Mouse (Mus musculus) 416B (cell line): ENCODE measurements around the gene Eefsec.

ENCODE experiments used
- DNase-seq: peaks from one replicate; pipeline ENCODE4 v3.0.0; 2011; ENCODE audit warnings: low read depth

Eefsec gene

DNA sequence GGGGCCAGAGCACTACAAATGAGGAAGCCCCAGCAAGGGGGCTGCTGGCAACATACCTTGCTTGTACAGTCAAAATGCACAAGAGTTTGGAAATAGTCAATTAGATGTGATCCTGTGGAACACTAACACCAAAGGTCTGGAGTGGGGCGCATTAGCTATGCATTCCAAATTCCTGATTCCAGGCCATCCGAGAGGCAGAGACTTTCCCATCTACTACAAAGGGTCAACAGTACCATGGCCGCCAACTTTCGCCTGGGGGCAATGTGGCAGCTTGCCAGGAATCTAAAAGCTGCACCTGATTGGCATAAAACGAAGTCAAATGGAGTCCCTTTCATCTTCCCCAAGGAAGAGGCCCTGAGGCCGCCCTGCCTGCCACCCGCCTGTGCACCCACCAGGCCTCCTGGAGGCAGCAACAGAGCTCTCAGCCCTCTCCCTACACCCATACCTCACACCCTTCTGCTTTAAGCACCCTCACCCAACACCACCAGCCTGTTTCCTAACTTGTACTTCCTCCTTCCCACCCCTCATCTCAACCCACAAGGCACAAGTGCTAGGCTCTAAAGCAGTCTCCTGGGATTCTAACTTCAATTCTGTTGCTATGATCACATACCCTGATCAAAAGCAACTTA lies 30.1 kb downstream of the Eefsec start:
- DNase-seq: no peak

DNA sequence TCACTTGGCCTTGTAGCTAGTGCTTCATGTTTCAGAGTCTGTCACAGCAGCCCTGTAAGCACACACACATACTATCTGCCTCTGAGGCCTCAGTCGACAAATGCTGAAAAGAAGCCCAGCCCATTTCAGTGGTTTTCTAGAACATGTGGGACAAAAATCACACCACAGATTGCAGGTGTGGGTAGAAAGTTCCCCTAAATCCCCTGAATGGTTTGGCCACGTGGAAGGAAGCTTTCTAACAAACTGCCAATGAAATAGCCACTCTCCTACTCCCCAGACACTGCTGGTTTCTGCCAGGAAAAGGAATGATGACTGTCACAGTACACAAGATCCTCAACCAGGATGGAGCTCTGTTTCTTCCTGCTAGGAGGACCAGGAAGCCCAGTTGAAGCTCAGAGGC lies 33.7 kb downstream of the Eefsec start:
- peak; percentile 35 for DNase-seq

DNA sequence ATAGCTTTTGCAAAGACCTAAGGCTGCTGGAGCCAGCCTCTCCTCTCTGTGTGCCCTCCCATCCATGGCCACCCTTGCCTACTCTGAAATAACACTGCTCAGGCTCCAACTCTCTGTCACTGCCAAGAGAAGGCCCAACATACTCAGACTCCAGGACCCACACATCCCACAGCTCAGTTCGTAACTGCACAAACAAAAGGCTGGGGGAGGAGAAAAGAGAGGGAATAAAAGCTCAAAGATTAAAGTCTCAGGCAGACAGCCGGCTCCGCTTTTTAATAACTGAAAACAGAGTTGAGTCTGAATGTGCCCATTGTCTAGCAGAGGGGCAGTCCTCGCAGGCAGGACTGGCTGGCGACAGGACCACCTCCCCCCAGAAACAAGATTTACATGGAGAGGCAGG lies 36.8 kb downstream of the Eefsec start:
- DNase-seq: no peak

DNA sequence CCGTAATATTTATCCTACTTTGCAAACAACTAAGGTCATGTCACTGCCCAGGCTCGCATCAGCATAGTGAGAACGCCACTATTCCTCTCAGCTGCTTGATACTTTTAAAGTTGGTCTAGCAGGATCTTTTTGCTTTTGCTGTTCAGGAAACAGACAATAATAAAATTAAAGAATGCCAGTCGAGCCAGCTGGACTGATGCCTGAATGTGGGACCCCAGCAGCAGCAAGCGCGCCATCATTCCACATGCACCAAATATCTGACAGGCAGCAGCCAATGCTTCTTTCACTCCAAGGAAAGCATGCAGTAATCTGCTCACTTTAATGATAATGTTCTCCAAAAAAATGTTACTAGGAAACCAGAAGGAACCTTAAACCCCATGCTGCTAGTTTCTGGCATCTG lies 45.9 kb downstream of the Eefsec start:
- DNase-seq: no peak

DNA sequence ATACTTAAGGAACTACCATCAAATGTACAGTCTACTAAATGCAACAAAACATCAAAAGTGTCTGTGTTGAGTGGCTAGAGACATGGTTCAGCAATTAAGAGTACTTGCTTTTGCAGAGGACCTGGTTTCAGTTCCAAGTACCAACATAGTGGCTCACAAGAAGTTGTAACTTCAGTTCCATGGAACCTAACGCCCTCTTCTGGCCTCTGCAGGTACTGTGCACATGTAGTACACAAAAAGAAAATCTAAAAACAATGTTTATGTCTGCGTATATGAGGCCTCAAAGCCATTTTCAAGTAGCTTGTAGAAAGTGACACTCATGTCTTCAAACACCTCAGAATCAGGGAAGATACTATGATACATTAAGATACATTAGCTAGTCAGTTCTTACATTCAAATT lies 48.4 kb downstream of the Eefsec start:
- DNase-seq: no peak

- DNase-seq: peak; percentile 65
These were observed 57.4 kb downstream of the Eefsec start for GRCm38 (mm10) chr6:88388946-88389345.

GRCm38 (mm10) chr6:88387836-88388724 lies 58.3 kb downstream of the Eefsec start:
- DNase-seq: no peak

- no peak for DNase-seq
These were observed 61.8 kb downstream of the Eefsec start for GRCm38 (mm10) chr6:88384420-88385053.

DNA sequence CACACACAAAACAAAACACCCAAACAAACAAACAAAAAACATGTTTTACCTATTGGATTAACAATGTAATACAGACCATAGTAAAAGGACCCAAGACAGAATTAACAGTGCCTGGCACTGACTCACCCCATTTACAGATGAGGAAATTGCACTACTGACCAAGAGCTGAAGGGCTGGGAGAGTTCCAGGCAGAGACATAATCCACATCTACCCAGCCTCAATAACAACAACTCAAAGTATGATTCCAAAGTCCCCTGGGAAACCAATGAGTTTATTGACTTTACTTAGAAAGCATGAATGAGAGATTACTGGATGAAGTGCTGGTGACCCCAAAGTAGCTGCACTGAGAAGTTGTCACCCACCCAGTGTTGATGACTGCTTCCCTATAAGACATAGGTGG lies 62.6 kb downstream of the Eefsec start:
- peak; percentile 31 for DNase-seq

DNA sequence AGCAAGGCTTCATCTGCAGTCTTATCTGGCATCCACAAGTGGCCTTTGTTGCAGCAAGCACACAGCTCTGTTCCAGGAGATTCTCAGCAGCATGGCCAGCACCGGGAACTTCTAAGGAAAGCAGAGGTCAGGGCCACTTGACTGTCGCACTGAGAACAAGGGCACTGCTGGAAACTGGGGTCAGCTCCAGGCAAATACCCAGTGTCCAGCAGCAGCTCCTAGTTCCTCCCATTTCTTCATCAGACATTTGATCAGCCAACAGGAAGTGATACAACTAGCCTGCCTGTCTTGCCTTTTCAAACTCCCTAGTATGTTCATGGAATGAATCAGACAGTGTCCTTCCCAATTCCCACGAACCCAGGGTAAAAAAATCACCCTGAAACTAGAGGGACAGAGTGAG lies 66.6 kb downstream of the Eefsec start:
- DNase-seq: peak; percentile 57

- DNase-seq: peak; percentile 97
These were observed 67.5 kb downstream of the Eefsec start for GRCm38 (mm10) chr6:88378829-88379228.

- DNase-seq: peak; percentile 55
These were observed 72.1 kb downstream of the Eefsec start for GRCm38 (mm10) chr6:88374247-88374646.

DNA sequence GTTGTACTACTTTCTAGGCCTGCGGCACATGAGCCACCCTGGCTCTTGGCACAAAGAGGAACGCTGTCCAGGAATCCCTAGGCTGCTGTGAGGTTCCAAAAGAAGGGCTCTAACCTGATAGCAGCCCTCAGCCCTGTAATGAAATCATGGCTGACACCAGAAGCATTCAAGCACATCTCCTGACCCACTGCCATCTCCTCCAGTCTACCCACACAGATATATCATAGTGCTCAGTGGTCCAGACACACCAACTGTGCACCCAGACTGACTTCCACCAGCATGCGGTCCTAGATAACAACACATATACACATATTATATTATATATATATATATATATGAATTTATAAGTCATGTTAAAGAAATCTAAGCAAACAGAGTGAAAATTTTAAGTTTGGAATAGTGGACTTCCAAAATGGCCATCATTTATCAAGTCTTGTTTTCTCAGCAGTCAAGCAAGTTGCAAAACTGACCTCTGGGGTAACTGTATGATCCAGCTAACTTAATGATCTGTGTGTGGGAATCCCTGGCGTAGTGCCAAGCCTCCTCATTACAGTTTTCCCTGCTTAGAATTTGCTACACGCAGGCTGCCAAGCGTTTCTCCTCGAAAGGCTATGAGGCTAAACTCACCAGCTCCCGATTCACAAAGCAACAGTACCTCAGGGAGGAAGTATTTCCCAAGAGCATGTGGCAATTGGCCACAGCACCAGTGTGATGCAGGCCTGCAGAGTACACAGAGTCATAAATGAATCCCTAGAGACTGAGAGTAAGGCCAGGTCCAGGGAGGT lies 76.3 kb downstream of the Eefsec start:
- peak; percentile 61 for DNase-seq

GRCm38 (mm10) chr6:88363475-88364012 lies 82.8 kb downstream of the Eefsec start:
- DNase-seq: no peak

GRCm38 (mm10) chr6:88361096-88361495 lies 85.2 kb downstream of the Eefsec start:
- no peak for DNase-seq

GRCm38 (mm10) chr6:88358210-88358609 lies 88.1 kb downstream of the Eefsec start:
- no peak for DNase-seq

DNA sequence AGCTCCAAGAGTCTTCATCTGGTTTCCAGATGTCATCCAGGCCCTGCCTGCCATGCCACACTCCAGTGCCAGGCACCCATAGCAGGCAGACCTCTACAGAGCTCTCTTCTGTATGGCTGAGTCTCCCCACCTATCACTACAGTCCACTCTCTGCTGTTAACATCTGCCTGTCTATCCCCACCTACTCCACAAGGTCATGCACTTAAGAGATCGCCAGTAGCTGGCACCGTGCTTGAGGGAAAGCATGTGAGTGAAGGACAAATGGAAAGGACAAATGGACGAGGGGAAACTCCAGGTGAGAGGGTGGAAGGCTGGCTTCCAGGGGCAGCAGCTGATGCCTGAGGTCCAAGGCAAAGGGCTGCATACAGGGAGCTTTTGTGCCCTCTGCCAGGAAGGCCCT lies 90.5 kb downstream of the Eefsec start:
- no peak for DNase-seq

GRCm38 (mm10) chr6:88352541-88352940 lies 93.8 kb downstream of the Eefsec start:
- no peak for DNase-seq

DNA sequence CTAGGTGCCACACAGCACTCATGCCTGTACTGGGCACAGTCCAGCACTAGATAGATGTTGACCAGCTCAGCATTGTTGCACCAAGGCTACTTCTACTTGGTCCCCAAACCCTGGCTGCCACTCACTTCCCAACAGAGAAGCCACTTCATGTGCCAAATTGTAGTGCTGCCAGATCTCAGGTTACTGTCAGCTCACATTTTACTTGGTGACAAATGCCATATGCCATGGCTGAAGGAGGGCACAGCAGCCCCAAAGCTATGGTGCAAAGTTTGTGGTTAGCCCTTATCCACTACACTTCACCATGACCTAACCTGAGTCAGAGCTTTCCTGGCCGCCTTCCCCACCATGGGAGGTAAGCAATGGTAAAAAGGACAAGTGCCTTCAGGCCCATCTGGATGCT lies 99.6 kb downstream of the Eefsec start:
- DNase-seq: peak; percentile 44

DNA sequence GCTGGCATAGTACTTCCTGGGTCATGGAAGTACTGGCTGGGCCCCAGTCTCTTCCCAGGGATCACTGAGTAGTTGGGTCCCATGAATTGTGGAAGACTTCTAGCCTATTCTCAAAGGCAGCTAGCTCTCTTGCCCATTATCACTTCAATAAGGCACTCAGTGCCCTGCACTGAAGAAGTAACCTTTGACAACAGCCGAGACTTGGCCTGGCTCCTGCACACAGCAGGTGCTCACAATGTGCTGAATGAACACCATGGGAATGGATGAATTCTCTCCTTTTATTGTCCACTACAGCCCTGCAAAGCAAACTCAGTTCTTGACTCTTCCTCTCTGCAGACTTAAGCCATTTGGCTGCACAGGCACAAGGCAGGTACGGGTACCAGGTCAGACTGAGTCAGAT lies 101.0 kb downstream of the Eefsec start:
- no peak for DNase-seq

DNA sequence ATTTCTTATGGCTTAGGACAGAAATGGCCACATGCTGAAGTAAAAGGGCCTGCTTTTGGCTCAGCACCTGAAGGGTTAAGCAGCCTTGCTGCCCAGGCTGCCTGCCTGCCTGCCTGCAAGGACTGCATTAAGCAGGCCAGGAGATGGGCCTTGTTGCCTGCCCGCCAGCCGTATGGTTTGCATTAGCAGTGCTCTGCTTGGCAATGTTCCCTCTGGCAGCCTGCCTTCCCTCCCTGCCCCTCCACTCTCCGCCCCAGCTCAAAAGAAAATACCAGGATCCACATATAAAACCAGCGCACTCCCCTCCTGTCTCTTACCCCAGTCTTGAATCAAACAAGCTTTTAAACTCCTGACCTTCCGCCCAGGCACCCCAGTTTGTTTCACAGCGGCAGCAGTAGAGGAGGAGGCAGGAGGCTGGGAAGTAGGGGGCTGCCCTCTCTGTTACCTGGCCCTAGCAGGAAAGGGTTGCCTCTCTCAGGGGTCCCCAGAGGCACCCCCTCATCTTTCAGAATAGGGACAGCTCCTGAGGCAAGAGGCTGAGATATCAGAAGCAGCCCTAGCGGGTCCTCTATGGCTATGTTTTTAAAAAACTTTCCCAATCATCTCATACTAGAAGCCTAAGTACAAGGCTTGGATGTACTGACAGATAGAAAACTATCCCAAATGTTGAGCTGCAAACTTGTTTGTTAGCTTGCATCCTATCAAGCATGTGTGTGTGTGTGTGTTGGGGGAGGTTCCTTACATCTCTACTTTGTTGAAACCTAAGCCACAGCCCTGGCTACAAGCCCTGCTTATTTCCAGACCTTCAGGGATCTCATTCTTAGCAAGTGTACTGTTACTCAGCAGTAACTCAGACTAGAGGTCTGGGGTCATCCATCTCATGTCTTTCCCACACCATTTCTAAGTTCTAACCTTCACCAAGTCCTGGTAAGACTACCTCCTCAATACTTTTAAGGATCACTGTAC lies 102.6 kb downstream of the Eefsec start:
- DNase-seq: no peak
